Mouse (Mus musculus) embryo, embryonic 11 days (tissue): Measurements from ENCODE around the gene Deup1.

Experiments
- DNase-seq: peaks from one replicate; pipeline ENCODE4 v3.0.0-alpha.2; 2015

Deup1 gene

GRCm38 (mm10) chr9:15627785-15628287 is at the start of gene Deup1:
TSS of gene Deup1 (minus strand) at chr9:15627933.
- peak; percentile 85 for DNase-seq

- no peak for DNase-seq
Observed at GRCm38 (mm10) chr9:15672251-15672650, 44.5 kb upstream of the Deup1 start.

GRCm38 (mm10) chr9:15670002-15670527 is 42.3 kb upstream of the Deup1 start:
- peak; percentile 55 for DNase-seq

GRCm38 (mm10) chr9:15669452-15669851 is 41.7 kb upstream of the Deup1 start:
- no peak for DNase-seq

GRCm38 (mm10) chr9:15664606-15665005 is 36.9 kb upstream of the Deup1 start:
- no peak for DNase-seq

GRCm38 (mm10) chr9:15659069-15659468 is 31.3 kb upstream of the Deup1 start:
- no peak for DNase-seq

GRCm38 (mm10) chr9:15658236-15658785 is 30.6 kb upstream of the Deup1 start:
- peak; percentile 11 for DNase-seq

GRCm38 (mm10) chr9:15653036-15653435 is 25.3 kb upstream of the Deup1 start:
- no peak for DNase-seq

- no peak for DNase-seq
Observed at GRCm38 (mm10) chr9:15649977-15650376, 22.2 kb upstream of the Deup1 start.

- DNase-seq, result no peak
Observed at GRCm38 (mm10) chr9:15627384-15627783, 349 bp downstream of the Deup1 start.

GRCm38 (mm10) chr9:15624739-15625138 is 3.0 kb downstream of the Deup1 start:
- DNase-seq, result no peak

GRCm38 (mm10) chr9:15619767-15620166 is 8.0 kb downstream of the Deup1 start:
- no peak for DNase-seq

GRCm38 (mm10) chr9:15619020-15619590 is 8.6 kb downstream of the Deup1 start:
- DNase-seq, result no peak

- no peak for DNase-seq
Observed at GRCm38 (mm10) chr9:15617061-15617460, 10.7 kb downstream of the Deup1 start.

- no peak for DNase-seq
Observed at GRCm38 (mm10) chr9:15616471-15616870, 11.3 kb downstream of the Deup1 start.

- no peak for DNase-seq
Observed at GRCm38 (mm10) chr9:15609280-15609930, 18.3 kb downstream of the Deup1 start.

- DNase-seq, result no peak
Observed at GRCm38 (mm10) chr9:15607601-15608000, 20.1 kb downstream of the Deup1 start.

GRCm38 (mm10) chr9:15603156-15603555 is 24.6 kb downstream of the Deup1 start:
- DNase-seq, result no peak

- DNase-seq, result no peak
Observed at GRCm38 (mm10) chr9:15600859-15601540, 26.7 kb downstream of the Deup1 start.

- DNase-seq, result no peak
Observed at GRCm38 (mm10) chr9:15600156-15600858, 27.4 kb downstream of the Deup1 start.

GRCm38 (mm10) chr9:15596598-15596997 is 31.1 kb downstream of the Deup1 start:
- DNase-seq, result no peak

GRCm38 (mm10) chr9:15594148-15594547 is 33.6 kb downstream of the Deup1 start:
- no peak for DNase-seq
